Mouse (Mus musculus) gastrocnemius, adult 8-10 months (tissue): ENCODE results near the gene Ugt2a3. TPM values are rescaled to one million over a fixed set of nuclear protein-coding genes. Genes with fewer than 3 reads are reported as not detected.
"Not testable (repeated sequence)": the region's sequence is repeated elsewhere in the genome, so short reads cannot be mapped to it uniquely, and the experiment has no call there.

ENCODE experiments used
- DNase-seq, 2 experiments: peaks; one replicate each; pipeline ENCODE4 v3.0.0; 2022; ENCODE audit warnings: low spot score in 2 of 2
- total RNA-seq, 4 experiments: library from RNA; stranded (reverse); gene quantifications; 2 replicates each; pipeline ENCODE4 v1.2.4; 2022

The Ugt2a3 gene
- not detected for total RNA-seq

GRCm38 (mm10) chr5:87336961-87337697 lies at the start of gene Ugt2a3:
TSS of gene Ugt2a3 (minus strand) at chr5:87337195.
- DNase-seq, result no peak

DNA sequence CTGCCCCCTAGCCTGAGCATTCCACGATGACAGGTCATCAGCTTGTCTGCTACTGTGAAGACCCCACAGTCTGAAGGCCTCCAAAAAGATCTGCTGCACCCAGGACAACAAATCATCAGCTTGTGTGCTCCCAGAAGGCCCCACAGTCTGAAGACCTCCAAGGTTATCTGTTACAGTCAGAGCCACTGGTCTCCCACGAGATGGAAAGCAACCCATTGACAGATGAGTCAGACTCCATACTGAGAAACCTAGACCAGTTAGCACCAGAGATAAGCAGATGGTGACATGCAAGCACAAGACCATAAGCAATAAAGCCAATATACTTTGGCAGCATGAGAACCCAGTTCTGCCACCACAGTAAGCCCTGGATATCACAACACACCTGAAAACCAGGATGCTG lies 43.2 kb upstream of the Ugt2a3 start:
- DNase-seq, result no peak

DNA sequence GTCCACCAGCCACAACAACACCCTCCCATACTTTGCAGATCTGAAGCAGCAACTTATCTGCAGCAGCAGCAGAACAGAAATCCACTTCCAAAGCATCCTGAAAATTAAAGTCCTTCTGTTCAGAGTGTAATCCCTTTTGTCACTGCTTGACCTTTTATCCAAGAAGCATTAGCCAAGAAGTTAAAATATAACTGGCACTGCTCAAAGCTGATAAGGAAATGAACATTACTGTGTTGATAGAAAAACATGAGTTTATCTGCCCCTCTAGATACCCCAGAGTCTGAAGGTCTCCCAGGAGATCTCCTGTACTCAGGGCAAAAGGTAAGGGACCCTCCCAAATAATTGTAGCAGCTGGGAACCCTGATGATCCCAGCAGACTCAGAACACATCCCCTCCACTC lies 42.8 kb upstream of the Ugt2a3 start:
- no peak for DNase-seq

DNA sequence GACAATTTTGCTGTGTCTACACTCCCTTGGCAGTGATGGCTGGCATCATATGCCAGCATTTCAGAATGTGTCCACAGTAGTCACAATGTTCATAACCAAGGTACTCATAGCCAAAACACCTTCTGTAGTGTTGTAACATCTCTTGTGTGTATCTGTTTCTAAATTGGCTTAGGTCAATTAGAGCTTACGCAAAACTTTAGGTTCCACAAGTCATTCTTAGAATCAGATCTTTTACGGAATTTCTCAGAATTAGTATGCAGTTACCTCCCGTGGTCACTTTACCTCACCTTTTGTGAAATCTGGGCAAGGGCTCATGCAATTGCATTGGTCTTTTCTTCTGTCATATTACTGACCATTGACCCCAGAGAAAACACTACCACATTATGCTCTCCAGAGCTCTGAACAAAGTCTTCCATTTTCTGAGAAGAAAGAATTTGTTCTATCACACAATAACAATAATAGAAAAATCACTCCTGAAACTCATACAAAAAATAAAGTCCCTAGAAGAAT lies 38.9 kb upstream of the Ugt2a3 start:
- DNase-seq, result no peak

- DNase-seq, result no peak
Observed at GRCm38 (mm10) chr5:87373502-87373863, 36.5 kb upstream of the Ugt2a3 start.

DNA sequence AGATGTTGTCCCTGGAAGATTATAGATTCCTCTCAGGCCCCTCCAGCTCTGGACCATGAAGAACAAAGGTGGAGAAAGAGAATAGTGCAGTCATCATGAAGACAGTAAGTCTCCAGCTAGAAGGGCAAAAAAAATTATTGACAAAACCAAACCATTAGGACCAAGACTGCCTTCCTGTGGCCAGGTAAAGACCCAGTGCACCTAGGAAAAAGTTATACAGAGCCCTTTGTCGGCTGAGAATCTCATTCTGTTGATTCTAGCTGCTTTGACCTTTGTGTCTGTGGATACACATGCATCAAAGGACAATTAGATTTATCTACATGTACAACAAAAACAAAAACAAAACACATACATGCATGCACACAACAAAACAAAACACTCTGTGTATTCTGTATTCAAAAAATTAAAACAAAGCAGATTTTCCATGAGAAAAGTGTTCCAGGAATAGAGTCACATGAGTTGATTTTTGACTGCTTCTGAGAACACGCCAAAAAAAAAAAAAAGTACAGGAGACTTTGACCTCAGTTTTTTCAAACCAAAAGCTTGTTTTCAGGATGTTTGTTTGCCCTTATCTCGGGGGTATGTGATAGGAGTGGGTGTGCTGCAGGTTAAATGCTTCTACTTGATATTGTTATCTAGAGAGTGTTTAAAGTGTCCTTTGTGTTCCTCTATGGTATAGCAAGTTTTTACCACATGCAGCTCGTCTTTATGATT lies 36.0 kb upstream of the Ugt2a3 start:
- DNase-seq, result not testable (repeated sequence)

DNA sequence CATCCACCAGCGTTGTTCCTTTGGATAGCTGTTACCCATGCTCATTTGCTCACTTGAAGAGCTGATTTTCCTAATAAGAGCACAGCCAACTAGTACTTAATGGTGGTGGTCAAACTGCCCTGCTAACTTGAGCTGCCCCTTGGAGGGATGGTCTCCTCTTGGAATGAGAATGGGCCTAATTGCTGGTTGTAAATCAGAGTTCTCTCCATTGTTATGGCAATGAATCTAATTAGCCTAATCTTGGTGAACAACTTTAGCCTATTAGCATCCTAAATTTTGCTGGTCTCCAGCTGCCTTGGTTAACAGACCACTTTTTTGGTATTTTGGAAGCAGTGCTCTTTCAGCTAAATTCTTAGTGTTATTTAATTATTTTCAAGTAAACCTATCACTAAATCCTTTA lies 13.4 kb upstream of the Ugt2a3 start:
- DNase-seq, result no peak

DNA sequence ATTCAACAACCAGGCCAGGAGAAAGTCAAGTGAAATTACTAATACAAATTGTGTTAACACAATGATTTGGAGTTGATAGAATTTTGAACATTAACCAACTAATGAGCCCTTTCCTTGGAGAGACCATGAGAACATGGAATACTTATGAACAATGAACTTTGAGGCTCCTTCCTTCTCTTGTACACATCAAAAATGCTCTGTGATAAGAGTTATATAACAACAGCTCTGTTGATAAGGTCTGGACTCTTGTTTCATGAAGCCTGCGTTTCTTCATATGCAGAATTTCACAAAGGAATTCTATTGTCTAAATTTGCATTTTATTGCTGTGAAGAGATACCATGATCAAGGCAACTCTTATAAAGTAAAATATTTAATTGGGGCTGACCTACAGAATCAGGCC lies 12.2 kb upstream of the Ugt2a3 start:
- DNase-seq, result not testable (repeated sequence)

DNA sequence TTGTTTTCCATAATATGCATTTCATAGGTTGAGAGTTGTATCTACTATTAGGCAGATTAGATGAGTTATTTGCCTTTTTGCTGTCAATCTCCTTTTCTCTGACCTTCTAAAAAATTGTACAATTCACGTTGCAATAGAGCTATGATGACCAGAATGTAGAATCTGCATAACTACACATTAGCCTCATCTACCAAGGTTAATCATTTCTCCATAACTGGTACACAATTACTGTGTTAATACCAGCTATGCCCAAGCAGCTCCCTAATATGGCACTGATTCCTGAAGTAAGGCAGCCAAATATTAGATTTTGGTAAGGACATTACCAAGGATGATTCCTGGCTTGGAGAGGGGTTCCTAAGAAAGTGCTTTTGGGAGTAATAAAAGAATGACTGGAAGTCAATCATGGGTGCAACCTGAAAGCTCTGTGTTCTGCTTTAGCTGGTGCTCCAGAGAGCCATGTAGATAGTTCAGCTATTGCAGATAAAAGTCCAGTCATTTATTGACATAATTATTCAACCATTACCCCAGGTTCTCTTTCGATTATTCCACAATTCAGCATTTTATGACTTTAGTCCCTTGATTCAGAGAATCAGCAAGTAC lies 10.6 kb upstream of the Ugt2a3 start:
- not testable (repeated sequence) for DNase-seq

- DNase-seq, result no peak
Observed at GRCm38 (mm10) chr5:87340461-87340860, 3.5 kb upstream of the Ugt2a3 start.

- no peak for DNase-seq
Observed at GRCm38 (mm10) chr5:87335199-87335598, 1.8 kb downstream of the Ugt2a3 start.

GRCm38 (mm10) chr5:87333584-87333983 lies 3.4 kb downstream of the Ugt2a3 start:
- no peak for DNase-seq

DNA sequence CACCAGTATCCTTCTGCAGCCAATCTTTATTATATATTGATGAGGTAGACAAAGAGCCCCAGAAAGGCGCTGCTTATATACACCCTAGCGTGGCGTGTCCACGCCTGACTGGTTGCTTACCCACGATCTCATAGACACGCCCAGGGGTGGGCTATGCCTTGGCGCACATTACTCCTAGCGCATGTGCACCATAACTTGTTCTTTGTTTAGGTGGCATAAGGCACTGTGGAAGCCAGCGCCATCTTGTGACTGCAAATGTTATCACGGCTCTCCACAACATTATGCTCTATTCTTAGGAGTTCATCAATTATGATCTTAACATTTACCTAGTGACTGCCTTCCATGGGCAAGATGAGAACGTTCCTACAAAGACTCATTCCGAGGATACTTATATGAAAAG lies 25.6 kb downstream of the Ugt2a3 start:
- no peak for DNase-seq

- DNase-seq, result not testable (repeated sequence)
Observed at GRCm38 (mm10) chr5:87286180-87286579, 50.8 kb downstream of the Ugt2a3 start.

- DNase-seq, result not testable (repeated sequence)
Observed at GRCm38 (mm10) chr5:87275986-87276385, 61.0 kb downstream of the Ugt2a3 start.

DNA sequence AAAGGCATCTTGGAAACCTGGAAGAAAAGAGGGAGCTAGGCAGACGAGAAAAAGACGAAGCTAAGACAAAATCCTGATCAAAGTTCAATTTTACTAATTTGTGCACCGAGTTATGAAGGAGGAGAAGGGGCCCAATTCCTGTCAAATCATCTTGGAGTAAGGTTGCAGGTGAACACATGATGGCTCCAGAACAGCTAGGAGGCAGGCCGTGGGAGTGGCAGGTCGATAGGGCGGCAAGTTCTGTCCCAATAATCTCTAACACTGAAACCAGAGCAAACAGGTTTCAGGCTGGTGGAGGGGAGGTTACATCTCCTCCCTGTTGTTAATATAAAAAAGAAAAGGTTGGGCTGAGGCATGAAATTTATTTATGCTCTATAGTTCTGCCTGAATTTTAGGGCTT lies 61.4 kb downstream of the Ugt2a3 start:
- DNase-seq, result no peak

Other genes starting within 250 kb of the Ugt2a3 start
- not detected for gene Ugt2b36, start 244.6 kb downstream of the Ugt2a3 start, total RNA-seq
- gene Ugt2b5, start 196.9 kb downstream of the Ugt2a3 start, total RNA-seq, result under 1 TPM in 1 of 4 experiments, not detected in 3; 0.35 TPM
- not detected for gene Ugt2b37, start 82.4 kb downstream of the Ugt2a3 start, total RNA-seq
- gene Ugt2b38, start 87.0 kb upstream of the Ugt2a3 start, total RNA-seq, result not detected
- gene Ugt2a2, start 145.1 kb upstream of the Ugt2a3 start, total RNA-seq, result not detected
- gene Gm43638, start 149.6 kb upstream of the Ugt2a3 start, total RNA-seq, result not detected
- not detected for gene Ugt2a1, start 153.7 kb upstream of the Ugt2a3 start, total RNA-seq
- not detected for gene Sult1b1, start 201.0 kb upstream of the Ugt2a3 start, total RNA-seq
- not detected for gene Sult1d1, start 231.8 kb upstream of the Ugt2a3 start, total RNA-seq